8 mouse cellular contexts compared by ENCODE assay signal in the genomic region with DNA sequence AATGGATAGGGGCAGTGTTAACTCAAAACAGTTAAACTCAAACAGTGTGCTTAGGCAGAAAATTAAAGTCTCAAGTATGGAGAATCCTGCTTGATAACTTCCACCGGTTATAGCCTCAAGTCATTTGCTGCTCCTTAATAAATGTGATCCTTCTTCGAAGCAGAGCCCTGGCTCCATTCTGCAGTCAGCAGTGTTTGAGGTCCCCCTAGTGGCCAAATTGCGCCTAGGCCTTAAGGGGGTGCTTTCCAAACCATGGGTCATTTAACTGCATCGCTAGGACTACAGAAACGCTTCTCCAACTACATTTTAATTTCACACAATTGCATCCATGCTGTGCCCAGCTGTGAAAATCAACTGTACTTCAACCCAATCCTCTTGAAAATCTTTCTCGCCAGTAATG. TPM values are rescaled to one million over a fixed set of nuclear protein-coding genes. Genes with fewer than 3 reads are reported as not detected.
A peak's percentile ranks its signal among the peaks of the same experiment; 100 is the strongest.
DNase-seq lines count a peak whose midpoint lies in the region; ATAC-seq and TF ChIP-seq lines count a peak whose summit lies in the region.

No protein-coding gene starts in this region.

- no peaks in the 10 kb centered on the region for H3K36me3 ChIP-seq in kidney, embryonic 16.5 days (ENCODE audit: insufficient read depth, low read length)
- no peaks in the 10 kb centered on the region for H3K36me3 ChIP-seq in limb, embryonic 13.5 days
- H3K36me3 ChIP-seq in stomach, postnatal 0 days (ENCODE audit: control insufficient read depth, insufficient read depth, low read length): no peaks in the 10 kb centered on the region

- peak; percentile 99 for TF ChIP-seq CTCF in stomach, postnatal 0 days (IDR thresholded peaks at IDR 0.05; ENCODE audit: low read depth)

- H3K4me2 ChIP-seq in kidney, embryonic 16.5 days (replicated peaks; ENCODE audit: low read depth, low read length): no peak overlapping the region
- no peak overlapping the region for H3K4me2 ChIP-seq in limb, embryonic 13.5 days (replicated peaks)
- H3K4me2 ChIP-seq in stomach, postnatal 0 days (replicated peaks; ENCODE audit: low read depth): no peak overlapping the region

- H3K27me3 ChIP-seq in kidney, embryonic 16.5 days (ENCODE audit: insufficient read depth, low read length): no peaks in the 10 kb centered on the region; the same call in 1 of the 2 replicates
- H3K27me3 ChIP-seq in limb, embryonic 13.5 days: peaks cover 32% of the 10 kb centered on the region
- no peaks in the 10 kb centered on the region for H3K27me3 ChIP-seq in stomach, postnatal 0 days (ENCODE audit: control insufficient read depth, insufficient read depth, low read length)

- no peak overlapping the region for H3K4me3 ChIP-seq in kidney, embryonic 16.5 days (ENCODE audit: low read length)
- H3K4me3 ChIP-seq in limb, embryonic 13.5 days: no peak overlapping the region
- no peak overlapping the region for H3K4me3 ChIP-seq in stomach, postnatal 0 days (ENCODE audit: low read depth, low read length)

- 6% methylated on average over 6 of the region's 6 CpGs for WGBS in kidney, embryonic 16.5 days
- WGBS in limb, embryonic 13.5 days: 4% methylated on average over 6 of the region's 6 CpGs
- 7% methylated on average over 6 of the region's 6 CpGs for WGBS in stomach, postnatal 0 days

- peaks cover 22% of the 10 kb centered on the region for H3K4me1 ChIP-seq in kidney, embryonic 16.5 days (ENCODE audit: insufficient read depth, low read length)
- H3K4me1 ChIP-seq in limb, embryonic 13.5 days: 0 out of 2 replicates have a peak, but pooled peaks cover 8% of the 10 kb centered on the region
- no peaks in the 10 kb centered on the region for H3K4me1 ChIP-seq in stomach, postnatal 0 days (replicated peaks; ENCODE audit: control insufficient read depth, insufficient read depth)

- H3K27ac ChIP-seq in kidney, embryonic 16.5 days (ENCODE audit: low read length): no peak overlapping the region
- no peak overlapping the region for H3K27ac ChIP-seq in limb, embryonic 13.5 days
- H3K27ac ChIP-seq in stomach, postnatal 0 days (replicated peaks): no peak overlapping the region

- no peak for TF ChIP-seq EP300 in stomach, postnatal 0 days (optimal IDR thresholded peaks at IDR 0.05)

- peak; percentile 86 for ATAC-seq in kidney, embryonic 16.5 days (ENCODE audit: low FRiP score, low TSS enrichment)
- peak; percentile 85 for ATAC-seq in limb, embryonic 13.5 days (ENCODE audit: low FRiP score, low read depth)
- 0 out of 2 replicates have a peak, but pooled peaks have one; percentile 68 for ATAC-seq in stomach, postnatal 0 days (ENCODE audit: low FRiP score, low TSS enrichment)

- peak; percentile 73 for DNase-seq in 3T3-L1 (ENCODE audit: low read depth, low spot score)
- DNase-seq in adrenal gland, postnatal 14 days: peak; percentile 88
- peak; percentile 80 for DNase-seq in embryo, embryonic 9.5 days (ENCODE audit: extremely low spot score)
- peak; percentile 76 for DNase-seq in heart, adult 8-10 months (ENCODE audit: low spot score)
- peak; percentile 30 for DNase-seq in naive thymus-derived CD4-positive, alpha-beta T cell, adult 2 months (ENCODE audit: low read depth)
- peak; percentile 79 for DNase-seq in stomach, postnatal 0 days (ENCODE audit: low spot score)

- H3K9me3 ChIP-seq in kidney, embryonic 16.5 days (ENCODE audit: low read length): peaks cover 3% of the 10 kb centered on the region; the same call in 1 of the 2 replicates
- H3K9me3 ChIP-seq in limb, embryonic 13.5 days: peaks cover 3% of the 10 kb centered on the region; the same call in 1 of the 2 replicates
- no peaks in the 10 kb centered on the region for H3K9me3 ChIP-seq in stomach, postnatal 0 days (ENCODE audit: control insufficient read depth, low read length)

- H3K9ac ChIP-seq in kidney, embryonic 16.5 days (replicated peaks; ENCODE audit: low read length): no peak overlapping the region
- H3K9ac ChIP-seq in limb, embryonic 13.5 days: no peak overlapping the region
- H3K9ac ChIP-seq in stomach, postnatal 0 days (ENCODE audit: low read length): no peak overlapping the region

RNA-seq across cellular contexts. Expression of a gene that starts 2.4 kb away (rescaled TPM):
- total RNA-seq in adrenal gland, postnatal 14 days (2021): 0.22 TPM in 1 of 2 replicates, not detected in the other
- total RNA-seq in heart, adult 8-10 months (2022): not detected
- polyA plus RNA-seq in kidney, embryonic 16.5 days (2015; fragmentation: Nextera tagmentation; extraction: Ambion mirVana): 3.2 and 4.0 TPM in 2 replicates
- polyA plus RNA-seq in limb, embryonic 13.5 days (2015; fragmentation: Nextera tagmentation; extraction: Ambion mirVana): 0.41 and 0.43 TPM in 2 replicates
- 0.06 and 0.15 TPM in 2 replicates for polyA plus RNA-seq in stomach, postnatal 0 days (2015; fragmentation: Nextera tagmentation; extraction: Ambion mirVana)

Comparison
In these comparisons a context has a peak if more than half of its experiments do, and no peak if none do; other contexts are left out.
1. DNase-seq: peak in every context shown above with its lines; median percentile 88 in adrenal gland, postnatal 14 days; 80 in embryo, embryonic 9.5 days; 79 in stomach, postnatal 0 days; 76 in heart, adult 8-10 months; 73 in 3T3-L1; 30 in naive thymus-derived CD4-positive, alpha-beta T cell, adult 2 months.